Mouse (Mus musculus) megakaryocyte progenitor cell, adult 5-6 weeks (primary cell): ENCODE measurements around the gene Dnase2b. TPM values are rescaled to one million over a fixed set of nuclear protein-coding genes. Genes with fewer than 3 reads are reported as not detected.

Experiments
- ATAC-seq: replicated peaks from 2 replicates; pipeline ENCODE4 v1.8.0; 2016; ENCODE audit warnings: mild to moderate bottlenecking, moderate TSS enrichment, inconsistent platforms; ENCODE audit not compliant: poor library complexity
- total RNA-seq, 2 experiments: library from RNA; stranded (forward) in 1 of 2; stranded (reverse) in 1 of 2; fragments of 157-497, 149-512 nt in 1 of 2; fragments of 200-1000 nt in 1 of 2; gene quantifications; 2 replicates each; pipeline versions ENCODE4 v1.2.3 to v1.2.4; 2015 to 2017

The Dnase2b gene
- total RNA-seq, 2 experiments from 2014 or later, result not detected

GRCm38 (mm10) chr3:146616533-146617283 lies 1.3 kb upstream of the Dnase2b start:
- ATAC-seq, result peak; percentile 87

- no peak for ATAC-seq
Observed at GRCm38 (mm10) chr3:146611821-146612220, 3.6 kb downstream of the Dnase2b start.

- ATAC-seq, result no peak
Observed at GRCm38 (mm10) chr3:146611261-146611660, 4.1 kb downstream of the Dnase2b start.

GRCm38 (mm10) chr3:146610322-146610721 lies 5.1 kb downstream of the Dnase2b start:
- no peak for ATAC-seq

GRCm38 (mm10) chr3:146607368-146607767 lies 8.0 kb downstream of the Dnase2b start:
- peak; percentile 38; the same call in 1 of the 2 replicates for ATAC-seq

GRCm38 (mm10) chr3:146604647-146605046 lies 10.7 kb downstream of the Dnase2b start:
- ATAC-seq, result no peak

- ATAC-seq, result no peak
Observed at GRCm38 (mm10) chr3:146602531-146602930, 12.9 kb downstream of the Dnase2b start.

- peak; percentile 84 for ATAC-seq
Observed at GRCm38 (mm10) chr3:146601205-146601604, 14.2 kb downstream of the Dnase2b start.

- no peak for ATAC-seq
Observed at GRCm38 (mm10) chr3:146599198-146599900, 16.0 kb downstream of the Dnase2b start.

GRCm38 (mm10) chr3:146598411-146598810 lies 17.0 kb downstream of the Dnase2b start:
- no peak for ATAC-seq

- ATAC-seq, result no peak
Observed at GRCm38 (mm10) chr3:146596864-146597263, 18.5 kb downstream of the Dnase2b start.

- no peak for ATAC-seq
Observed at GRCm38 (mm10) chr3:146596387-146596786, 19.0 kb downstream of the Dnase2b start.

GRCm38 (mm10) chr3:146595440-146595839 lies 20.0 kb downstream of the Dnase2b start:
- no peak for ATAC-seq

- no peak for ATAC-seq
Observed at GRCm38 (mm10) chr3:146591601-146592000, 23.8 kb downstream of the Dnase2b start.

- no peak for ATAC-seq
Observed at GRCm38 (mm10) chr3:146591159-146591558, 24.2 kb downstream of the Dnase2b start.

GRCm38 (mm10) chr3:146589523-146589922 lies 25.9 kb downstream of the Dnase2b start:
- no peak for ATAC-seq

GRCm38 (mm10) chr3:146586616-146587015 lies 28.8 kb downstream of the Dnase2b start:
- no peak for ATAC-seq

- ATAC-seq, result peak; percentile 80
Observed at GRCm38 (mm10) chr3:146583908-146584307, 31.5 kb downstream of the Dnase2b start.

GRCm38 (mm10) chr3:146583478-146583877 lies 31.9 kb downstream of the Dnase2b start:
- peak; percentile 64 for ATAC-seq

- no peak for ATAC-seq
Observed at GRCm38 (mm10) chr3:146580039-146580729, 35.2 kb downstream of the Dnase2b start.

GRCm38 (mm10) chr3:146577591-146577990 lies 37.8 kb downstream of the Dnase2b start:
- no peak for ATAC-seq

- ATAC-seq, result peak; percentile 69
Observed at GRCm38 (mm10) chr3:146571341-146571740, 44.1 kb downstream of the Dnase2b start.
